Mouse (Mus musculus) liver, embryonic 14.5 days (tissue): ENCODE measurements around the gene Inafm1.

ENCODE experiments used
- CTCF ChIP-seq: IDR thresholded peaks from 2 replicates; pipeline ENCODE4 v1.5.1; 2016; ENCODE audit warnings: antibody characterized with exemption, low read depth, control low read depth
- EP300 ChIP-seq: IDR thresholded peaks from 2 replicates; pipeline ENCODE4 v1.6.1; 2016; ENCODE audit warnings: antibody characterized with exemption, low read depth

DNA sequence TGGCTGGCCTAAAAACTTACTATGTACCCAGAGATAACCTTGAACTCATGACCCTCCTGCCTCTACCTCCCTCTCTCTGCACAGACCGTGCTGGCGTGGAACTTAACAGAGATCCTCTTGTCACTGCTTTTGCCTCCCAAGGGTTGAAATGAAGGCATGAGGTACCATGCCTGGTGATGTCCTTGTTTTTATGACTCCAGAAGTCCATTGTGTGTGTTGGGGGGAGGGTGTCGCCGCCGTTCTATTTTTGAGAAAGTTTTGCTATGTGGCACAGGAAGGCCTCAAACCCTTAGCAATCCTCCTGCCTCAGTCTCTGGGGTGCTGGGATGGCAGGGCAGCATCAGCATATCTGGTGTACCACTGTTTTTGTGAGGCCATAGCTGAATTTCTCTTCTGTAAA lies 25.5 kb upstream of the Inafm1 start:
- TF ChIP-seq CTCF (no peak), EP300 (no peak)
